Mouse (Mus musculus) hindbrain, embryonic 13.5 days (tissue): ENCODE measurements around the gene Jade1. TPM values are rescaled to one million over a fixed set of nuclear protein-coding genes. Genes with fewer than 3 reads are reported as not detected.
A peak's percentile ranks its signal among the peaks of the same experiment; 100 is the strongest.

Experiments
- ATAC-seq: fragments of 200-750 bp; cut with Nextera tagmentation; 2 replicates; pipeline ENCODE4 v1.8.0; 2017; ENCODE audit warnings: moderate TSS enrichment; ENCODE audit not compliant: low FRiP score
- H3K27ac ChIP-seq: fragments of 300-500 bp; sonication (generic); 2 replicates; pipeline ENCODE4 v1.5.1; 2015; ENCODE audit warnings: inconsistent platforms, mild to moderate bottlenecking, moderate library complexity
- H3K27me3 ChIP-seq: fragments of 300-500 bp; sonication (generic); 2 replicates; pipeline ENCODE4 v1.6.1; 2015; ENCODE audit warnings: mild to moderate bottlenecking, inconsistent platforms
- H3K36me3 ChIP-seq: fragments of 300-500 bp; sonication (generic); 2 replicates; pipeline ENCODE4 v1.6.1; 2015; ENCODE audit warnings: mild to moderate bottlenecking, inconsistent platforms
- H3K4me1 ChIP-seq: fragments of 300-500 bp; sonication (generic); replicated peaks from 2 replicates; pipeline ENCODE4 v1.6.1; 2015; ENCODE audit warnings: inconsistent platforms
- H3K4me2 ChIP-seq: fragments of 300-500 bp; sonication (generic); 2 replicates; pipeline ENCODE4 v1.6.1; 2015; ENCODE audit warnings: inconsistent platforms, mild to moderate bottlenecking, moderate library complexity
- H3K4me3 ChIP-seq: fragments of 300-500 bp; sonication (generic); 2 replicates; pipeline ENCODE4 v1.5.1; 2015; ENCODE audit warnings: mild to moderate bottlenecking, inconsistent platforms
- H3K9ac ChIP-seq: fragments of 300-500 bp; sonication (generic); 2 replicates; pipeline ENCODE4 v1.6.1; 2015; ENCODE audit warnings: mild to moderate bottlenecking, inconsistent platforms
- H3K9me3 ChIP-seq: fragments of 300-500 bp; sonication (generic); 2 replicates; pipeline ENCODE4 v1.6.1; 2016; ENCODE audit warnings: inconsistent platforms
- WGBS: fragments of 180-500 bp; shearing (Covaris S2); methylation state at CpG from one replicate; pipeline ENCODE4 v1.1.7; 2015; 5-methylcytosine and 5-hydroxymethylcytosine counted together
- polyA plus RNA-seq: library from polyadenylated mRNA; unstranded; fragments of >200 nt; fragmentation: Nextera tagmentation; extraction: Ambion mirVana; gene quantifications from 2 replicates; pipeline ENCODE4 v1.2.1, GENCODE M21; 2015

Jade1 gene
- polyA plus RNA-seq, 1 experiment from 2014 or later, result 12.4 TPM

GRCm38 (mm10) chr3:41597036-41597435 lies 41.5 kb downstream of the Jade1 start:
- Histone ChIP-seq H3K4me1 (peaks cover 6% of the 10 kb centered on the region; the same call in 1 of the 2 replicates), H3K36me3 (peaks cover 63% of the 10 kb centered on the region), H3K27me3 (no peaks in the 10 kb centered on the region), H3K4me3 (no peak overlapping the region), H3K9me3 (no peaks in the 10 kb centered on the region), H3K27ac (no peak overlapping the region), H3K9ac (no peak overlapping the region), H3K4me2 (no peak overlapping the region)
- 95% methylated on average over 8 of the region's 8 CpGs for whole genome bisulfite sequencing
- no peak for ATAC-seq

DNA sequence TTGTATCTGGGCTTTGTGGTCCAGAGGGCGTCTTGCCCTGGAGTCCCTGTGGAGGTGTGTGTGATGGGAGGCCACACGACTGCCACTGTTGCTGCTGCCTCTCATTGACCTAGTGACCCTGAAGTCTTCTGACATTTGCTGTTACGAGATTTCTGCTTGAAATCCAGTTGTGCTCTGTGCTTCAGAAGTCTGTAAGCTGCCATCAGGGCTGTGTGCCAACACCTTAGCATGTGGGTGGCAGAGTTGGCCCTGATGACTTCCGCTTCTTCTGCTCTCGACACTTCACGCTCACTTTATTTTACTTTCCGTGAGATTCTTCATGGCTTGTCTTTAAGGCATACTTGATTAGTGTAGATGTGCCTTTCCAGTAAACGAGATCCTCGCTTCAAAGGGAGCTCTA lies 42.9 kb downstream of the Jade1 start:
- Histone ChIP-seq H3K9me3 (no peaks in the 10 kb centered on the region), H3K4me3 (no peak overlapping the region), H3K36me3 (peaks cover 55% of the 10 kb centered on the region), H3K9ac (no peak overlapping the region), H3K27ac (no peak overlapping the region), H3K4me2 (no peak overlapping the region), H3K27me3 (no peaks in the 10 kb centered on the region), H3K4me1 (peaks cover 17% of the 10 kb centered on the region)
- 81% methylated on average over 9 of the region's 9 CpGs for WGBS
- ATAC-seq, result no peak

DNA sequence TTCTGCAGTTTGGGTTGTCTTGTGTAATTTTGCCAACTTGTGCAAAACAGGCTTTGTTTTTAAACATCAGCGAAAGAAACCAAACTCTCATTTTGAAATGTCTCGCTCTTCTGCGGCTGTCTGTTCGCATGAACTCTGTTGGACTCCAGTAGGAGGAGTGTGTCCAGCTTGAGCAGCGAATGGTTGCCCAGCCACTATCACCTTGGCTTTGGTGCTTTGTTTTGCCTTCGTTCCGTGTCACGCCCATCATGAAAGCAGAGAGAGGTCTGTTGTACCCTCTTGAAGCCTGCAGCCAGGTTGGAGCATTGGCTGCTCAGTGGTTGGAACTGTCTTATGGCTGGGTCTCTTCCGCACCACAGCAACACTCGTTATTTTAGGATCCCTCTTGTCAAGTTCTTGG lies 43.7 kb downstream of the Jade1 start:
- no peak overlapping the region for H3K4me3 ChIP-seq
- no peaks in the 10 kb centered on the region for H3K27me3 ChIP-seq
- WGBS, result 90% methylated on average over 10 of the region's 10 CpGs
- H3K9ac ChIP-seq, result no peak overlapping the region
- peaks cover 26% of the 10 kb centered on the region for H3K4me1 ChIP-seq
- no peaks in the 10 kb centered on the region for H3K9me3 ChIP-seq
- no peak overlapping the region for H3K27ac ChIP-seq
- no peak for ATAC-seq
- peaks cover 46% of the 10 kb centered on the region for H3K36me3 ChIP-seq
- no peak overlapping the region for H3K4me2 ChIP-seq

DNA sequence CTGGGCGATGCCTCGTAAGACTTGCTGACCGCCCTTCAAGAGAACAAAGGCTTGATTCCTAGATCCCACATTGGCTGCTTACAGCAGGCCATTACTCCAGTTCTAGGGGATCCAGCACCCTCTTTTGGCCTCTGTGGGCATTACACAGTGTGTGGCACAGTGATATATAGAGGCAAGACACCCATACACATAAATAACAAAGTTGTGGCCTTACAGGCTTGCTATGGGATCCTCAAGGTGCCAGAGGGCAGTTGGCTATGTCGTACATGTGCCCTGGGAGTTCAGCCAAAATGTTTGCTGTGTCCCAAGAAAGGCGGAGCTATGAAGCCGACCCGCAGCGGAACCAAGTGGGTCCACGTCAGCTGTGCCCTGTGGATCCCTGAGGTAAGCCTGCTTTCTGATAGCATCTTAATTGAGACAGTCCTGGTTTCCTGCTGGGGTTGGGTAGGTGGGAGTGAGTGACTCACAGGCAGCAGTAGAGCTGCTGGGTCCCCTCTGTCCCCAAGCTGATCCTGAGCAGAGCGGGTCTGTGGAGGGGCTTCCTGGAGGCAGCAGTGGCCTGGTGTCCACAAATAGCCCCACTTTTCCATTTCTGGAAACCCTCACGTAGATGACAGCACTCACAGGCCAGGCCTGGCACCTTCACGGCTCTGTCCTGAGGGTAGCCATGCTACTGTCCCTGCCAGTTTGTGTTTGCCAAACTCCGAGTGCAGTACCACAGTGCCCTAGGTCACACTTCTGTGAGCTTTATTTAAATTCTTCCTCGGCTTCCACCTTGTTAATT lies 44.5 kb downstream of the Jade1 start:
- H3K4me1 ChIP-seq, result peaks cover 33% of the 10 kb centered on the region
- no peak overlapping the region for H3K4me2 ChIP-seq
- H3K36me3 ChIP-seq, result peaks cover 47% of the 10 kb centered on the region
- H3K9me3 ChIP-seq, result no peaks in the 10 kb centered on the region
- 79% methylated on average over 14 of the region's 14 CpGs for WGBS
- H3K9ac ChIP-seq, result no peak overlapping the region; the same call in 1 of the 2 replicates
- no peaks in the 10 kb centered on the region for H3K27me3 ChIP-seq
- H3K4me3 ChIP-seq, result no peak overlapping the region
- peak; percentile 50; the same call in 1 of the 2 replicates for ATAC-seq
- no peak overlapping the region for H3K27ac ChIP-seq

DNA sequence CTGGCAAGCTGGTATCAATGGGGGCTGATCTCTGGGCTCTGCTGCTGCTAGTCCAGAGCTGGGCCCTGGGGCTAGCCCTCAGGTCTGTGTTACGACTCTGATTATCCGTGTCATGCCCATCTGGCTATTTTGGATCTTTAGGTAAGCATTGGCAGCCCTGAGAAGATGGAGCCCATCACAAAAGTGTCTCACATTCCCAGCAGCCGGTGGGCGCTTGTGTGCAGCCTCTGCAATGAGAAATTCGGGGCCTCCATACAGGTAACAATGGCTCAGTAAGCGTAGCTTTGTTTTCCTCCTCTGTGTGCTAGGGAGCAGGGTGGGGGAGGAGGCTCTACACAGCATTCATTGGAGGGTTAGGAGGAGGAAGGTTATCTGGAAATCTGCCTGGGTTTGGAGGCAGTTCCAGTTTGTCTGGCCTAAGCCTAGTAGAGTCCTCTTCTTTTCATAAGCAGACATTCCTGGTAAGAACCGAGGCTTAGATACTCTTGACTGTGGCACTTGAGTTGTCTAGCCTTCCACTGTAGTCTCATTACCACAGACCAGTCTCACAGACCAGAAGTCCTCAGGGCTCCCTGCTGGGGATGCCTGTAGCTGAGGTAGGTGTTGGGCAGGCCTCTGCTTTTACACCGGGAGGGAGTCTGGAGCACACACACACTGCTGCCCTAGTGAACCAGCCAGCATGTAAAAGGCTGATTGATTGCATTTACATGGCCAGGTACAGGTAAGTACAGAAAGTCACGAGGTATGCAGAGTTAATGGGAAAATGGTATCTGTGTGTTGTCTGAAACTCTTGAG lies 45.9 kb downstream of the Jade1 start:
- WGBS, result 80% methylated on average over 9 of the region's 9 CpGs
- ATAC-seq, result no peak
- Histone ChIP-seq H3K27me3 (no peaks in the 10 kb centered on the region), H3K4me3 (no peak overlapping the region), H3K36me3 (peaks cover 42% of the 10 kb centered on the region), H3K4me2 (no peak overlapping the region), H3K27ac (no peak overlapping the region), H3K4me1 (peaks cover 46% of the 10 kb centered on the region), H3K9ac (no peak overlapping the region), H3K9me3 (no peaks in the 10 kb centered on the region)

GRCm38 (mm10) chr3:41602933-41603332 lies 47.4 kb downstream of the Jade1 start:
- Histone ChIP-seq H3K4me2 (no peak overlapping the region), H3K9me3 (no peaks in the 10 kb centered on the region), H3K9ac (peak overlapping the region; percentile 43; the same call in 1 of the 2 replicates), H3K36me3 (peaks cover 33% of the 10 kb centered on the region), H3K4me1 (peaks cover 55% of the 10 kb centered on the region), H3K4me3 (no peak overlapping the region), H3K27me3 (no peaks in the 10 kb centered on the region), H3K27ac (peak overlapping the region; percentile 63)
- 63% methylated on average over 10 of the region's 10 CpGs for WGBS
- no peak for ATAC-seq

DNA sequence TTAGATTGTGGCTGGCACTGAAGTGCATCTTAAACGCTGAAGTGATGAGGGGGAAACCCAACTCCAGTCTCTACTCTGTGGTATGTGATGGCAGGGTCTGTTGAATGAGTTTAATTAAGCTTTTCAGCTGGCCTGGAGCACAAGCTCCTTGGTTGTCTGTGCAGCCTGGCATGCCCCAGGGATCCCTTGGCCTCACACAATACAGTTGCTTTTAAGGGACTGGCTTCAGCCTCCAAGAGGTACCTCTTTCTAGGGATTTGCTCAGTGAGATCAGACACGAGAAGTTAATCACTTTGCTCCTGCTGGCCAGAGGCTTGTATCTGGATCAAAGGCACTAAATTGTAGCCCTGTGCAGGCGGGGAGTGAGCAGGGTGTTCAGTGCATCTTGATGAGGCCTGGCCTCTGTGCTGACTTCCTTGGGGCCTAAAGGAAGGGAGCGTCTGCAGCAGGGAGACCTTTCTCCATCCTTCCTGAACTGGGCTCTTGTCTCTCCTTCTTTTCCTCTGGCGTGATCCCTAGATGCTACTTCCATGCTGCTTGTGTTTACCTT lies 48.0 kb downstream of the Jade1 start:
- Histone ChIP-seq H3K4me2 (no peak overlapping the region), H3K9ac (no peak overlapping the region), H3K36me3 (peaks cover 27% of the 10 kb centered on the region), H3K4me3 (no peak overlapping the region), H3K27ac (peak overlapping the region; percentile 63), H3K27me3 (no peaks in the 10 kb centered on the region), H3K9me3 (no peaks in the 10 kb centered on the region), H3K4me1 (peaks cover 55% of the 10 kb centered on the region)
- 45% methylated on average over 5 of the region's 5 CpGs for WGBS
- ATAC-seq, result peak; percentile 27

GRCm38 (mm10) chr3:41604629-41605321 lies 49.2 kb downstream of the Jade1 start:
- WGBS, result 93% methylated on average over 12 of the region's 12 CpGs
- Histone ChIP-seq H3K27me3 (no peaks in the 10 kb centered on the region), H3K9ac (no peak overlapping the region), H3K9me3 (no peaks in the 10 kb centered on the region), H3K4me2 (no peak overlapping the region), H3K36me3 (peaks cover 23% of the 10 kb centered on the region), H3K4me3 (no peak overlapping the region), H3K4me1 (peaks cover 55% of the 10 kb centered on the region), H3K27ac (no peak overlapping the region)
- no peak for ATAC-seq

GRCm38 (mm10) chr3:41605601-41606329 lies 50.2 kb downstream of the Jade1 start:
- Histone ChIP-seq H3K36me3 (peaks cover 31% of the 10 kb centered on the region), H3K9me3 (no peaks in the 10 kb centered on the region), H3K4me3 (no peak overlapping the region), H3K4me2 (no peak overlapping the region), H3K27ac (peak overlapping the region; percentile 52), H3K4me1 (peaks cover 48% of the 10 kb centered on the region), H3K9ac (no peak overlapping the region), H3K27me3 (no peaks in the 10 kb centered on the region)
- peak; percentile 50 for ATAC-seq
- WGBS, result 78% methylated on average over 13 of the region's 13 CpGs

GRCm38 (mm10) chr3:41606330-41606664 lies 50.8 kb downstream of the Jade1 start:
- 0 out of 2 replicates have a peak, but pooled peaks have one; percentile 6 for ATAC-seq
- Histone ChIP-seq H3K9me3 (no peaks in the 10 kb centered on the region), H3K4me3 (no peak overlapping the region), H3K27ac (peak overlapping the region; percentile 52; the same call in 1 of the 2 replicates), H3K9ac (no peak overlapping the region), H3K4me2 (no peak overlapping the region), H3K27me3 (no peaks in the 10 kb centered on the region), H3K36me3 (peaks cover 37% of the 10 kb centered on the region), H3K4me1 (peaks cover 48% of the 10 kb centered on the region)
- WGBS, result 93% methylated on average over 4 of the region's 4 CpGs

- H3K4me2 ChIP-seq, result no peak overlapping the region
- H3K27me3 ChIP-seq, result no peaks in the 10 kb centered on the region
- ATAC-seq, result no peak
- H3K27ac ChIP-seq, result no peak overlapping the region
- H3K4me3 ChIP-seq, result no peak overlapping the region
- H3K4me1 ChIP-seq, result peaks cover 48% of the 10 kb centered on the region
- no peaks in the 10 kb centered on the region for H3K9me3 ChIP-seq
- no peak overlapping the region for H3K9ac ChIP-seq
- H3K36me3 ChIP-seq, result peaks cover 41% of the 10 kb centered on the region
- 82% methylated on average over 9 of the region's 9 CpGs for WGBS
Observed at GRCm38 (mm10) chr3:41607050-41607449, 51.5 kb downstream of the Jade1 start.
